Mouse (Mus musculus) kidney, postnatal 0 days (tissue): ENCODE measurements around the gene Ltbp4. TPM values are rescaled to one million over a fixed set of nuclear protein-coding genes. Genes with fewer than 3 reads are reported as not detected.

Source experiments
- ATAC-seq: fragments of 200-750 bp; cut with Nextera tagmentation; replicated peaks from 2 replicates; pipeline ENCODE4 v1.8.0; 2017; ENCODE audit warnings: low read depth, moderate number of reproducible peaks, moderate TSS enrichment, moderate library complexity; ENCODE audit not compliant: low FRiP score
- DNase-seq: peaks from one replicate; pipeline ENCODE4 v3.0.0-alpha.2; 2016; ENCODE audit warnings: low spot score
- H3K27ac ChIP-seq: fragments of 300-500 bp; sonication (generic); 2 replicates; pipeline ENCODE4 v1.5.1; 2014; ENCODE audit warnings: mild to moderate bottlenecking
- H3K27me3 ChIP-seq: fragments of 300-500 bp; sonication (generic); 2 replicates; pipeline ENCODE4 v1.6.1; 2014; ENCODE audit warnings: low read length, mixed read lengths; ENCODE audit not compliant: insufficient read depth
- H3K36me3 ChIP-seq: fragments of 300-500 bp; sonication (generic); 2 replicates; pipeline ENCODE4 v1.6.1; 2014; ENCODE audit warnings: low read length, mixed read lengths; ENCODE audit not compliant: insufficient read depth
- H3K4me1 ChIP-seq: fragments of 300-500 bp; sonication (generic); replicated peaks from 2 replicates; pipeline ENCODE4 v1.6.1; 2014; ENCODE audit warnings: antibody characterized with exemption, low read length, mixed read lengths; ENCODE audit not compliant: insufficient read depth
- H3K4me2 ChIP-seq: fragments of 300-500 bp; sonication (generic); 2 replicates; pipeline ENCODE4 v1.6.1; 2014; ENCODE audit warnings: mild to moderate bottlenecking, low read length, moderate library complexity, mixed read lengths
- H3K4me3 ChIP-seq: fragments of 300-500 bp; sonication (generic); replicated peaks from 2 replicates; pipeline ENCODE4 v1.5.1; 2014; ENCODE audit warnings: low read depth, low read length
- H3K9ac ChIP-seq: fragments of 300-500 bp; sonication (generic); 2 replicates; pipeline ENCODE4 v1.6.1; 2014; ENCODE audit warnings: low read depth, low read length
- H3K9me3 ChIP-seq: fragments of 300-500 bp; sonication (generic); replicated peaks from 2 replicates; pipeline ENCODE4 v1.6.1; 2016; ENCODE audit warnings: low read length, inconsistent platforms, mixed read lengths
- CTCF ChIP-seq: IDR thresholded peaks from 2 replicates; pipeline ENCODE4 v1.5.1; 2016; ENCODE audit warnings: antibody characterized with exemption, low read depth, mild to moderate bottlenecking, moderate library complexity
- WGBS: fragments of 180-500 bp; shearing (Covaris S2); extraction: QIAGEN DNeasy Blood & Tissue Kit; methylation state at CpG from one replicate; pipeline ENCODE4 v1.1.7; 2014; 5-methylcytosine and 5-hydroxymethylcytosine counted together
- polyA plus RNA-seq: library from polyadenylated mRNA; unstranded; fragments of >200 nt; fragmentation: Nextera tagmentation; extraction: Ambion mirVana; gene quantifications from 2 replicates; pipeline ENCODE4 v1.2.1, GENCODE M21; 2015

Ltbp4 gene
- polyA plus RNA-seq, 1 experiment from 2014 or later = 41.7 TPM

DNA sequence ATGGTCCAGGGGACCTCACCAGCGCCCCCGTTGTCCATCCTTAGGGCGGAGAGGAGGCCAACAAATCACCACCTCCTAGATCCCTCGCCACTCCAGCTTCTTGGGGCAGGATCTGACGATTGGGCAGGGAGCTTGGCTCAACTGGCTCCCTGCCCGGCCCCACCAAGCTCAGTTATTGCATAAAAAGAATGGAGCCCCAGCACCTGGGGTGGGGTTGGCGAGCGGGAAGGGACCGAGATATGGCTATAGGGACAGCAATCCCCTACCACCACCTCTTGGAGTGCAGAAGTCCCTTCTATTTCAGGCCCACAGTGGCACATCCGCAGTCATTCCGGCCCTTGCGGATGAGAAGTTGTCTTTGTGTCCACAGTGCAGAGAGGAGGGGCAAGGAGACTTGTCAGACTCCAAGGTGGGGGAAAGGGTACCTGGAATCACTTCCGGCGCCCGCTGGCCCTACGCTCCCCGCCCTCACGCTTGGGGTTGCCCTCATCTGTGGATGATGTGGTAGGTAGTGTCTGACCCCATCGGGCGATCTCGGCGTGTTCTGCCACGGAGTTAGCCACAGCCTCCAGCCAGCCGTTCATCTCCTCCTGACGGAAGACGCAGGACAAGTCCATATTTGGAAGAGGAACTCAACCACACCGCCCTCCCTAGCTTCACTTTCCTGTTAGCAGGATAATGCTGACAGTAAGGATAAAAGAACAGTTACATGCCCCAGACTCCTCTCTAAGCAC is 19.5 kb upstream of the Ltbp4 start, which contains the start of gene Gm20479:
Gm20479 (minus strand) TSS at position 559 of the 734 bp plus-strand sequence.
- peak within 1 kb of the TSS; percentile 80 for H3K27ac ChIP-seq
- H3K4me2 ChIP-seq = peak within 1 kb of the TSS; percentile 82
- H3K4me1 ChIP-seq = peaks cover 14% of the 10 kb centered on the region
- TF ChIP-seq CTCF = no peak
- peak within 1 kb of the TSS; percentile 57 for H3K4me3 ChIP-seq
- no peaks in the 10 kb centered on the region for H3K27me3 ChIP-seq
- H3K9me3 ChIP-seq = no peaks in the 10 kb centered on the region
- peak within 1 kb of the TSS; percentile 54; the same call in 1 of the 2 replicates for H3K9ac ChIP-seq
- DNase-seq (peak; percentile 74), ATAC-seq (no peak)
- H3K36me3 ChIP-seq = 0 out of 2 replicates have a peak, but pooled peaks cover 3% of the 10 kb centered on the region
- 3% methylated on average over 27 of the region's 27 CpGs for WGBS

DNA sequence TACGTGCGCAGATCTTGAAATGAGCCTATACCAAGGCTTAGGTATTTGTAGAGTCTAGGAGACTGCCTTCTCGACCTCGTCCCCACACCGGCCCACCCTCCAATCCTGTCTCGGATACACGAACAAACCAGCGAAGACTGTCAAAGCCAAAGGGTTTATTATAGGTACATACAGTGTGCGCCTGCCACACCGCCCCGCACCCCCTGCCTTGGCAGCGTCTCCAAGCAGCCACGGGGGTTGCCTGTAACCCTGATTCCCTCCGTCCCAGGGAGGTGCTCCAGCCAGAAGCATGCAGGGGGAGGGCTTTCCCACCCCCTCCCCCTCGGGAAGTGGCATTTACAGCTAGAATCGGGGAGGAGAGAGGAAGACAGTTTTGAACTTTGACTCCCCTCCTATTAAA is 18.8 kb upstream of the Ltbp4 start:
- no peak for TF ChIP-seq CTCF
- 0 out of 2 replicates have a peak, but pooled peaks cover 7% of the 10 kb centered on the region for H3K36me3 ChIP-seq
- no peak for DNase-seq
- peak overlapping the region; percentile 82 for H3K4me2 ChIP-seq
- H3K4me1 ChIP-seq = peaks cover 14% of the 10 kb centered on the region; the same call in 1 of the 2 replicates
- H3K27me3 ChIP-seq = no peaks in the 10 kb centered on the region
- no peaks in the 10 kb centered on the region for H3K9me3 ChIP-seq
- WGBS = 2% methylated on average over 16 of the region's 16 CpGs
- H3K4me3 ChIP-seq = peak overlapping the region; percentile 57
- ATAC-seq = peak; percentile 47
- peak overlapping the region; percentile 54; the same call in 1 of the 2 replicates for H3K9ac ChIP-seq
- peak overlapping the region; percentile 80 for H3K27ac ChIP-seq

DNA sequence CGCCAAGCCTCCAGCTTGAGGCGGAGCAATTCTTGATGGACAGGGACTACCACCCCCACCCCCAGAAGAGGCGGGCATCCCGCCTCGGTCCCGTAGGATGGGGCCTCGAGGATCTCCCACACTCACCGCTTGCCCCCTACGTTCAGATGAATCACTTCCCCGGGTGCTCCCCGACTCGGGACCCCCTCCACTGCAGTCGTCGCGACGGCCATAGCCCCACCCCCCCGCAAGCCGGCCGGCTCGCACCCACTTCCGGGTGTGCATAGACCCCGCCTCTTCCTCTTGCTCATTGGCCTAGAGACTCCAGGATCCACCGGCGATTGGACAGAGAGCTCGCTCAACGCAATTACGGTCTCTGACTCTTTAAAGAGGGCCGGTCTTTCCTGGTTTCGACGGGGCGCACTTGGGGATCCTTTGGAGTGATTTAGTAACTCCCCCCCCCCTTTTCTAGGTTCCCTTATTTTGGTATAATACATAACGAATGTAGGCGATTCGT is 18.3 kb upstream of the Ltbp4 start, which contains the start of gene Shkbp1:
Shkbp1 (minus strand) TSS at position 275 of the 496 bp plus-strand sequence.
- 0 out of 2 replicates have a peak, but pooled peaks cover 7% of the 10 kb centered on the region for H3K36me3 ChIP-seq
- no peak for TF ChIP-seq CTCF
- peaks cover 14% of the 10 kb centered on the region; the same call in 1 of the 2 replicates for H3K4me1 ChIP-seq
- H3K4me2 ChIP-seq = peak within 1 kb of the TSS; percentile 82
- under 1% methylated on average over 34 of the region's 34 CpGs for WGBS
- peak; percentile 97 for DNase-seq
- ATAC-seq = peak; percentile 94
- H3K27me3 ChIP-seq = no peaks in the 10 kb centered on the region
- no peaks in the 10 kb centered on the region for H3K9me3 ChIP-seq
- H3K27ac ChIP-seq = peak within 1 kb of the TSS; percentile 80
- peak within 1 kb of the TSS; percentile 54 for H3K9ac ChIP-seq
- H3K4me3 ChIP-seq = peak within 1 kb of the TSS; percentile 57

DNA sequence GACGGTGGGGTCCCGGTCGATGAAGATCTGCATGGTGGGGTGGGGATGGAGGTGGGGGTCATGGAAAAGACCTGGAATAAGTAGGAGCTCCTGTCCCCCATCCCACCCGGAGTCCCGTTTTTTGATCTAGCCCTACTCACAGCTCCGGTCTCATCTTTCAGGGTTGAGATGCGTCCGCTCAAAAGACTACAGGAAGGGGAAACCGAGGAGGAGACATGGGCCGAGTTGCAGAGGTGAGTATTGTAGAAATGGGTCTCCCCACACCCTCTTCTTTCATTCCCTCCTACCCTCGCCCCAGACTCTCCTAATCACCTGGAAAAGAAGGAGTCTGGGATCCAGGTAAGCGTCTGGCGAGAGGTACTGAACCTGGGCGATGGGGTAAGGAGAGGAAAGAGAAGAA is 17.8 kb upstream of the Ltbp4 start:
- Histone ChIP-seq H3K9ac (peak overlapping the region; percentile 54), H3K27me3 (no peaks in the 10 kb centered on the region), H3K9me3 (no peaks in the 10 kb centered on the region), H3K4me3 (peak overlapping the region; percentile 57), H3K36me3 (0 out of 2 replicates have a peak, but pooled peaks cover 7% of the 10 kb centered on the region), H3K4me1 (peaks cover 14% of the 10 kb centered on the region; the same call in 1 of the 2 replicates), H3K4me2 (peak overlapping the region; percentile 82), H3K27ac (peak overlapping the region; percentile 80; the same call in 1 of the 2 replicates)
- 6% methylated on average over 14 of the region's 14 CpGs for WGBS
- no peak for ATAC-seq
- no peak for DNase-seq
- no peak for TF ChIP-seq CTCF

DNA sequence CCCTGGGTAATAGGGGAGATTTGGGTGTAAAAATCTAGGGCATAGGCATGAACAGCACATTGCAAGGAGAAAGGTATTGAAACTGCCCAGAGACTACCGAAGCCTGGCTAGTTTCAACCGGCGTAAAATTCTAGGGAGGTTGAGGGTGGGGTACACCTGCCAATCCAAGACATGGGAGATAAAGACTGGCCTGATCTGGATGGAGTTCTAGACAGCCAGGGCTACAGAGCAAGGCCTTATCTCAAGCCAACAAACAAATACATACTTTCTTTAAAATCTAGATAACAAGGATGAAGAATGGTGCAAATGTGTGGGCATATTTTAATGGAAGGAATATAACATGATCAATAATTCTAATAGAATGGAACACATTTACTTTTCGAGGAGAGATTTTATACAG is 17.3 kb upstream of the Ltbp4 start:
- Histone ChIP-seq H3K27me3 (no peaks in the 10 kb centered on the region), H3K4me1 (peaks cover 14% of the 10 kb centered on the region; the same call in 1 of the 2 replicates), H3K36me3 (0 out of 2 replicates have a peak, but pooled peaks cover 7% of the 10 kb centered on the region), H3K4me3 (peak overlapping the region; percentile 57), H3K27ac (no peak overlapping the region), H3K4me2 (peak overlapping the region; percentile 82), H3K9ac (no peak overlapping the region), H3K9me3 (no peaks in the 10 kb centered on the region)
- no peak for TF ChIP-seq CTCF
- DNase-seq (no peak), ATAC-seq (no peak)
- 43% methylated on average over 4 of the region's 4 CpGs for WGBS

DNA sequence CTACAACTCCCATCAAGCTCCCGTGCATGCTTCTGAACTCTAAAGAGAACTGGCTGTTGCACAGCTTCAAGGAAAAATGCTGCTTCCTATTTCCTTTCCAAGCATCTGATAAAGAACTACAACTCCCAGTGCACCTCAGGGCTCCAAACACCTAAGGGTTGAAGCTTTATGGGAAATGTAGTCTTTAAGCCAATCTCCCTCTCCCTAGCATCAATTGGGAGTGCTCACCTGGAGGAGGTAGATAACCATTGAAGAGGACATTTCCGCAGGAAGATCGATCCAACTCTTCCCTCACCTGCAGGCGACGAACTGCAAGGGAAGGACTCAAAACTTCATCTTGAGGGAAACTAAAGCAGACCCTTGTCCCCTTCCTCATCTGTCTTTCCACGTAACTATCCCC is 16.7 kb upstream of the Ltbp4 start:
- DNase-seq (peak; percentile 90), ATAC-seq (no peak)
- H3K4me1 ChIP-seq = peaks cover 14% of the 10 kb centered on the region; the same call in 1 of the 2 replicates
- peak overlapping the region; percentile 82 for H3K4me2 ChIP-seq
- no peak for TF ChIP-seq CTCF
- H3K27me3 ChIP-seq = no peaks in the 10 kb centered on the region
- 0 out of 2 replicates have a peak, but pooled peaks cover 7% of the 10 kb centered on the region for H3K36me3 ChIP-seq
- no peak overlapping the region for H3K9ac ChIP-seq
- H3K27ac ChIP-seq = no peak overlapping the region
- H3K9me3 ChIP-seq = no peaks in the 10 kb centered on the region
- WGBS = 28% methylated on average over 6 of the region's 6 CpGs
- H3K4me3 ChIP-seq = 0 out of 2 replicates have a peak overlapping the region, but pooled peaks have one; percentile 57
